Mouse (Mus musculus) olfactory bulb, adult 2 months (tissue): ENCODE measurements around the gene Podn.

Source experiments
- CTCF ChIP-seq: fragments of 200-500 bp; IDR thresholded peaks from 2 replicates; pipeline ENCODE4 v1.5.1; 2012; ENCODE audit warnings: low read depth, mild to moderate bottlenecking, low read length, moderate library complexity; ENCODE audit not compliant: insufficient read depth
- POLR2A ChIP-seq: fragments of 200-500 bp; IDR thresholded peaks from 2 replicates; pipeline ENCODE4 v1.6.1; 2012; ENCODE audit warnings: mild to moderate bottlenecking, low read depth, low read length, moderate library complexity; ENCODE audit not compliant: insufficient read depth

- no peak for TF ChIP-seq CTCF
- no peak for TF ChIP-seq POLR2A
Measured at GRCm38 (mm10) chr4:108037027-108037426, 59.2 kb downstream of the Podn start.
